Mouse (Mus musculus): ENCODE results near the gene Actg1.

Actg1 gene

GRCm38 (mm10) chr11:120312069-120312468, 36.3 kb downstream of the Actg1 start:
- peak in 1 of 2 experiments; percentile 0 for DNase-seq (ENCODE audit: low spot score in 2 of 2)

GRCm38 (mm10) chr11:120311561-120311960, 36.8 kb downstream of the Actg1 start:
- peak in 1 of 2 experiments; percentile 7 for DNase-seq (ENCODE audit: low spot score in 2 of 2)

- DNase-seq (ENCODE audit: low spot score in 2 of 2) = peak; percentile 80 to 94
Measured at GRCm38 (mm10) chr11:120310813-120311312, 37.5 kb downstream of the Actg1 start.

- peak in 1 of 2 experiments; percentile 1 for DNase-seq (ENCODE audit: low spot score in 2 of 2)
Measured at GRCm38 (mm10) chr11:120308441-120309320, 39.7 kb downstream of the Actg1 start.

GRCm38 (mm10) chr11:120307566-120308430, 40.5 kb downstream of the Actg1 start:
- DNase-seq (ENCODE audit: low spot score in 2 of 2) = peak; percentile 99

GRCm38 (mm10) chr11:120307132-120307413, 41.3 kb downstream of the Actg1 start:
- DNase-seq (ENCODE audit: low spot score in 2 of 2) = peak in 1 of 2 experiments; percentile 17

- DNase-seq (ENCODE audit: low spot score in 2 of 2) = peak in 1 of 2 experiments; percentile 18
Measured at GRCm38 (mm10) chr11:120306366-120307131, 41.8 kb downstream of the Actg1 start.

- DNase-seq (ENCODE audit: low spot score in 2 of 2) = no peak
Measured at GRCm38 (mm10) chr11:120305535-120306365, 42.6 kb downstream of the Actg1 start.

- DNase-seq (ENCODE audit: low spot score in 2 of 2) = peak; percentile 63 to 88
Measured at GRCm38 (mm10) chr11:120304886-120305534, 43.3 kb downstream of the Actg1 start.

GRCm38 (mm10) chr11:120304350-120304694, 44.0 kb downstream of the Actg1 start:
- no peak for DNase-seq (ENCODE audit: low spot score in 2 of 2)

- no peak for DNase-seq (ENCODE audit: low spot score in 2 of 2)
Measured at GRCm38 (mm10) chr11:120303559-120304349, 44.6 kb downstream of the Actg1 start.

GRCm38 (mm10) chr11:120303119-120303518, 45.2 kb downstream of the Actg1 start:
- DNase-seq (ENCODE audit: low spot score in 2 of 2) = no peak

- no peak for DNase-seq (ENCODE audit: low spot score in 2 of 2)
Measured at GRCm38 (mm10) chr11:120299484-120299883, 48.9 kb downstream of the Actg1 start.

GRCm38 (mm10) chr11:120298441-120299141, 49.8 kb downstream of the Actg1 start:
- DNase-seq (ENCODE audit: low spot score in 2 of 2) = no peak

GRCm38 (mm10) chr11:120297767-120298166, 50.6 kb downstream of the Actg1 start:
- no peak for DNase-seq (ENCODE audit: low spot score in 2 of 2)

GRCm38 (mm10) chr11:120296305-120297144, 51.8 kb downstream of the Actg1 start:
- DNase-seq (ENCODE audit: low spot score in 2 of 2) = no peak

Measured in cerebellum, postnatal 4 days (tissue).